Mouse (Mus musculus): ENCODE measurements at regions not wholly inside any gene's neighbourhood (a gene's known extent, or its start where the extent isn't known, plus 50 kb on each side); places are given as distances from the start of the nearest gene placed in this dataset.

- no peaks in the 10 kb centered on the region for H3K36me3 ChIP-seq
- H3K27me3 ChIP-seq = no peaks in the 10 kb centered on the region
- no peak for ATAC-seq (replicated peaks; ENCODE audit: insufficient number of reproducible peaks, insufficient read depth, low FRiP score, low read depth)
- no peak overlapping the region for H3K4me3 ChIP-seq
- WGBS = 16% methylated on average over 3 of the region's 3 CpGs
- no peaks in the 10 kb centered on the region for H3K9me3 ChIP-seq (replicated peaks)
- H3K4me1 ChIP-seq (replicated peaks) = peaks cover 17% of the 10 kb centered on the region
- no peak overlapping the region for H3K27ac ChIP-seq
- H3K4me2 ChIP-seq = no peak overlapping the region
- no peak overlapping the region for H3K9ac ChIP-seq
These were observed 345.9 kb downstream of the Pik3r1 start for GRCm38 (mm10) chr13:101422082-101422481.

DNA sequence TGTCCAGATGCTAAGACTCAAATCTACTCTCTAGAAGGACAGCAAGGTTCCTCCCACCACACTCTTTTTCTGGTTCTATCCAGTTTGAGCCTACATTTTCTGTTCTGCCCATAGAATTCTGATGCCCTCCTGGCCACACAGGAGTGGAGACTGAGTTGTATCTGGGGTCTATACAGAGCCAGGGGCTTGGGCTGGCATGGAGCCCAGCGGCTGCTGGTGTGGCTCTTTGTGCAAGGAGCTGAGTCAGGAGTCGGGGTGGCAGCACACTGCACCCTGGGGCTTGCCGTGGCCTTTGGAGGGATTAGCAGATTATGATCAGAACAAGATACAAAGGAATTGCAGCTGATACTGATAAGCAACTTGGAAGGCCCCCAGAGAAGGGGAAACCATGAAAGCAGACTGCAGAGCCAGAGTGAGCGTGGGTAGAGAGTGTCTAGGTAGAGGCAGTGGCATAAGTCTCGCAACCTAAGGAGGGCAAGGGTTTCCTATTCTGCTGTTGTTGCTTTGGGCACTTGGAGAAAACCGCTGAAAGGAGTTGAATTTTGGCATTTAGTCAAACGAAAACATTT, 348.5 kb downstream of the Pik3r1 start:
- no peaks in the 10 kb centered on the region for H3K9me3 ChIP-seq (replicated peaks)
- H3K27me3 ChIP-seq = no peaks in the 10 kb centered on the region
- no peak for ATAC-seq (replicated peaks; ENCODE audit: insufficient number of reproducible peaks, insufficient read depth, low FRiP score, low read depth)
- no peak overlapping the region for H3K27ac ChIP-seq
- no peak overlapping the region for H3K4me3 ChIP-seq
- no peaks in the 10 kb centered on the region for H3K36me3 ChIP-seq
- 71% methylated on average over 7 of the region's 7 CpGs for WGBS
- no peak overlapping the region for H3K9ac ChIP-seq
- H3K4me2 ChIP-seq = no peak overlapping the region
- peaks cover 17% of the 10 kb centered on the region for H3K4me1 ChIP-seq (replicated peaks)

- Histone ChIP-seq H3K27me3 (no peaks in the 10 kb centered on the region), H3K9ac (no peak overlapping the region), H3K9me3 (replicated peaks) (no peaks in the 10 kb centered on the region), H3K4me3 (no peak overlapping the region), H3K36me3 (no peaks in the 10 kb centered on the region), H3K4me2 (peak overlapping the region; percentile 13; the same call in 1 of the 2 replicates), H3K4me1 (replicated peaks) (peaks cover 17% of the 10 kb centered on the region), H3K27ac (peak overlapping the region; percentile 47; the same call in 1 of the 2 replicates)
- 34% methylated on average over 6 of the region's 6 CpGs for WGBS
- ATAC-seq (replicated peaks; ENCODE audit: insufficient number of reproducible peaks, insufficient read depth, low FRiP score, low read depth) = no peak
These were observed 349.7 kb downstream of the Pik3r1 start for GRCm38 (mm10) chr13:101418272-101418671.

DNA sequence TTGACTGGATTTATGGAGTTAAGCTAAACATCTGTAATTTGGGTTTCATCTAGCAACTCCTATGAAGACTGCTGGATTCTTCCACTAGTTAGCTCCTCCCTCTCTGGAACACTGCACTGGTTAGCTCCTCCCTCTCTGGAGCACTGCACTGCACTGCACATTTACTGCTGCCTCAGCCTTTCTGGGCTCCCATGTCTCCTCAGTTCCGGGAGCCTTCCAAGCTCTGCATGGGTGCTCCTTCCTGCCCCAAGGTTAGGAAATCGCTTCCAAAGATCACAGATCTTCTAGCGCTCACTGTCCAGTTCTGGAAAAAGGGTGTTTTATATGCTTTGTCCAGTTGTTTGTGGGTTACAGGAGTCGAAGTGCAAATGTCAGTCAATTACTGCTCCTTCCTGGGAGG, 359.1 kb downstream of the Pik3r1 start:
- no peak for ATAC-seq (replicated peaks; ENCODE audit: insufficient number of reproducible peaks, insufficient read depth, low FRiP score, low read depth)
- H3K4me1 ChIP-seq (replicated peaks) = no peaks in the 10 kb centered on the region
- H3K36me3 ChIP-seq = no peaks in the 10 kb centered on the region
- H3K9ac ChIP-seq = no peak overlapping the region
- no peak overlapping the region for H3K27ac ChIP-seq
- H3K27me3 ChIP-seq = no peaks in the 10 kb centered on the region
- 77% methylated on average over 4 of the region's 4 CpGs for WGBS
- H3K4me2 ChIP-seq = no peak overlapping the region
- H3K9me3 ChIP-seq (replicated peaks) = no peaks in the 10 kb centered on the region
- H3K4me3 ChIP-seq = no peak overlapping the region

GRCm38 (mm10) chr13:101407633-101408032, 360.4 kb downstream of the Pik3r1 start:
- ATAC-seq (replicated peaks; ENCODE audit: insufficient number of reproducible peaks, insufficient read depth, low FRiP score, low read depth) = no peak
- Histone ChIP-seq H3K27ac (no peak overlapping the region), H3K4me1 (replicated peaks) (no peaks in the 10 kb centered on the region), H3K4me3 (no peak overlapping the region), H3K9ac (no peak overlapping the region), H3K27me3 (no peaks in the 10 kb centered on the region), H3K36me3 (no peaks in the 10 kb centered on the region), H3K9me3 (replicated peaks) (no peaks in the 10 kb centered on the region), H3K4me2 (no peak overlapping the region)
- WGBS = 93% methylated on average over 1 of the region's 1 CpGs

GRCm38 (mm10) chr13:101373581-101374189, 394.3 kb downstream of the Pik3r1 start:
- Histone ChIP-seq H3K4me2 (no peak overlapping the region), H3K36me3 (no peaks in the 10 kb centered on the region), H3K9ac (no peak overlapping the region), H3K27me3 (no peaks in the 10 kb centered on the region), H3K9me3 (replicated peaks) (no peaks in the 10 kb centered on the region), H3K4me3 (no peak overlapping the region), H3K27ac (no peak overlapping the region), H3K4me1 (replicated peaks) (no peaks in the 10 kb centered on the region)
- 85% methylated on average over 5 of the region's 5 CpGs for WGBS
- no peak for ATAC-seq (replicated peaks; ENCODE audit: insufficient number of reproducible peaks, insufficient read depth, low FRiP score, low read depth)

DNA sequence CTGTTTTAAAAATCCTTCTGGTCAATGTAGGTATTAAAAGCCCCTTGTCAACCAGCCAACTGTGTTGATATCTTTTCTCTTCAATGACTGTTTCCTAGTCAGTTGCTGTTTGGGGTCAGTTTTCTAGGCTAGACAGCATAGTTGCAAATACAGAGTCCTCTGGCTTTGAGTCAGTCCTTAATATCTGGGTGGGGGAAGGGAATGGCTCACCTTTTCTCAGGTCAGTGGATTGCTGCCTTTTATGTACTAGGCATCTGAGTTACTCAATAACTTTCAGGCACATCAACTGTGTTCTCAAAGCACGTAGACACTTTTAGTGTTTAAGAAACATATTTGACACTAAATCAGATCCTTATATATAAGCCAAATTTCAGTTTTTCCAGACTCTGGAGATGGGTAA, 396.1 kb downstream of the Pik3r1 start:
- ATAC-seq (replicated peaks; ENCODE audit: insufficient number of reproducible peaks, insufficient read depth, low FRiP score, low read depth) = no peak
- 74% methylated on average over 1 of the region's 1 CpGs for WGBS
- Histone ChIP-seq H3K4me3 (no peak overlapping the region), H3K4me2 (no peak overlapping the region), H3K27me3 (no peaks in the 10 kb centered on the region), H3K9ac (no peak overlapping the region), H3K27ac (no peak overlapping the region), H3K9me3 (replicated peaks) (no peaks in the 10 kb centered on the region), H3K36me3 (no peaks in the 10 kb centered on the region), H3K4me1 (replicated peaks) (no peaks in the 10 kb centered on the region)

DNA sequence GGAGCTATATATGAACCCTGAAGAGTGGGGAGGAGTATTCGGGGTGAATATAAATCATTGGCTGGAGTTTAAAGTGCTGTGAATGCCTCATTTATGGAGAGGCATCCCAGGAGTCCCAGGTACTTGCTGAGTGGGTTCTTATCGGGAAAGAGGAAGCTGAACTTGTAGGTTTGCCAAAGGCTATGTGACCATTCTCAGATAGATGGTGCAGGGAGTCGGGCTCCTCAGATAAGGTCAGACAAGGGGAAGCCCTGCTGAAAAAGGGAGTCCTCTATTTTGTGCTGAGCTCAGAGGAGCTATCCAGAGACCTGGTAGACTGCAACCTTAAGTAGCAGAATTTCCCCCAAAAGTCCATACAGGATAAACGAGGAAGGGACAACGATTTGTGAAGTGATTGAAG, 399.8 kb downstream of the Pik3r1 start:
- no peak for ATAC-seq (replicated peaks; ENCODE audit: insufficient number of reproducible peaks, insufficient read depth, low FRiP score, low read depth)
- no peaks in the 10 kb centered on the region for H3K9me3 ChIP-seq (replicated peaks)
- H3K4me3 ChIP-seq = no peak overlapping the region
- H3K27me3 ChIP-seq = no peaks in the 10 kb centered on the region
- no peaks in the 10 kb centered on the region for H3K36me3 ChIP-seq
- WGBS = 58% methylated on average over 5 of the region's 5 CpGs
- no peaks in the 10 kb centered on the region for H3K4me1 ChIP-seq (replicated peaks)
- no peak overlapping the region for H3K4me2 ChIP-seq
- H3K27ac ChIP-seq = no peak overlapping the region
- no peak overlapping the region for H3K9ac ChIP-seq

DNA sequence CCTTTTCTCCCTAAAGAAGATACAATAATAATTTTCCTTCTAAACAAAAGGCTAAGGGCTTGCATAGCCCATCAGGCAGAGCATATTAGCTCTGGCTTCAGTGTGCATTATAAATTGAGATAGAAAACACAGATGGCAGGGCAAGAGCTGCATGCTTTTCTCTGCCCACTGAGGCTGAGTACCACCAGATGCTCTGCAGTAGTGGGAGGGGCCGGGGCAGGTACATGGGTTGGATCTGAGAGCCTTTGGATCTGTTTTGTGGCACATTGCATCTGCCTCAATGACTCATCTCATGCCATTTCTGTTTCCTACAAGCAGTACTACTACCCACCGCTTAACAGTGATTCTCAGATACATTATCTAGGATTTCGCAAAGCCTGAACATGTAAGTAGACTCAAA, 412.7 kb downstream of the Pik3r1 start:
- 90% methylated on average over 3 of the region's 3 CpGs for WGBS

DNA sequence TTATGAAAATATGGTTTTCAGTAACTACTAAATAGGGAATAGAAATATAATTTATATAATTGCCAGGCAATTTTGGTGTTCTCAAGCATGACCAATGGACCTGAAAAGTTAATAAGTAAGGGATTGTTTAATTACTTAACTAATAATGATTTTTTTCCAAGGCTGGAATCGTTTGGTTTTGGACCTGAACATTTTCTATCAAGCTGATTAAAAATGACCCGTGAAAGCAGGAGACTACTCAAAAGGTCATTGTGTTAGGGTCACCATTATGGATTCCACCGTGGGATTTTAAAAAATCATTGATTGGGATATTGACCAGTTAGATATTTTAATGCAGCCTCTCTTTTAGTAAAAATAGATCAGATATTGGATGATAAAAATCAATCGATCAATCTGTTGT, 416.9 kb downstream of the Pik3r1 start:
- Histone ChIP-seq H3K36me3 (no peaks in the 10 kb centered on the region), H3K4me1 (replicated peaks) (no peaks in the 10 kb centered on the region), H3K4me2 (no peak overlapping the region), H3K9me3 (replicated peaks) (no peaks in the 10 kb centered on the region), H3K9ac (no peak overlapping the region), H3K27ac (no peak overlapping the region), H3K27me3 (no peaks in the 10 kb centered on the region), H3K4me3 (no peak overlapping the region)
- WGBS = 81% methylated on average over 4 of the region's 4 CpGs
- no peak for ATAC-seq (replicated peaks; ENCODE audit: insufficient number of reproducible peaks, insufficient read depth, low FRiP score, low read depth)

More for the DNA sequence above, 412.7 kb downstream of the Pik3r1 start:
- H3K4me1 ChIP-seq (replicated peaks) = no peaks in the 10 kb centered on the region
- H3K9me3 ChIP-seq (replicated peaks) = no peaks in the 10 kb centered on the region
- H3K4me3 ChIP-seq = no peak overlapping the region
- ATAC-seq (replicated peaks; ENCODE audit: insufficient number of reproducible peaks, insufficient read depth, low FRiP score, low read depth) = no peak
- no peaks in the 10 kb centered on the region for H3K27me3 ChIP-seq
- no peak overlapping the region for H3K4me2 ChIP-seq
- H3K36me3 ChIP-seq = no peaks in the 10 kb centered on the region
- no peak overlapping the region for H3K9ac ChIP-seq
- no peak overlapping the region for H3K27ac ChIP-seq

GRCm38 (mm10) chr13:101349354-101349753, 418.7 kb downstream of the Pik3r1 start:
- Histone ChIP-seq H3K27me3 (no peaks in the 10 kb centered on the region), H3K27ac (no peak overlapping the region), H3K9me3 (replicated peaks) (no peaks in the 10 kb centered on the region), H3K4me2 (no peak overlapping the region), H3K4me3 (no peak overlapping the region), H3K36me3 (no peaks in the 10 kb centered on the region), H3K4me1 (replicated peaks) (no peaks in the 10 kb centered on the region), H3K9ac (no peak overlapping the region)
- WGBS = 82% methylated on average over 2 of the region's 2 CpGs
- no peak for ATAC-seq (replicated peaks; ENCODE audit: insufficient number of reproducible peaks, insufficient read depth, low FRiP score, low read depth)

DNA sequence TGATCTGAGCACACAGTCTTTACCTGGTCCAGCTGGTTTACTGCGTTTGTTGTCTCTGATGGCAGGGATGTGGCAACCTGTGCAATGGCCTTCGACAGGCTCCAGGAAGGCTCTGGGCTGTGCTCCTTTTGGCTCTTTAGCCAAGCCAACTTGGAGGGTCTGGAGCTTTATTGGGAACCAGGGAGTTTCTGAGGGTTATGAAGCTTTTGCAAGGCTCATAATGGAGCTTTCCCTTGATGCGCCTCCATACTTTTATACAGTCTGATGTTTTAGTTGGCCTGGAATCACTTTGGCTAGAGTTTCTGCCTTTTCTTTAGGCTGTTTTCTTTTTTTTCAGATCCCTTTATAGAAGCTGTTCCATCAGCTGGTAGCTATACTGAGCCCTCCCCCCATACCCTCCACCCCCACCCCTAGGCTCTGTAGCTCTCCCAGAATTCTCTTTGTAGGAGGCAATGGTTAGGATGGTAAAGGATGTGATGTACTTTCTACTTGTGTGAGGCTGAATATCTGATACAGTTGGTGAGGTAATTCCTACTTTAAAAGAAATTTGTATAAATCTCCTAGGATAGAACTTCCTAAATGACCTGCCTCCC, 429.6 kb downstream of the Pik3r1 start:
- ATAC-seq (replicated peaks; ENCODE audit: insufficient number of reproducible peaks, insufficient read depth, low FRiP score, low read depth) = no peak
- H3K4me3 ChIP-seq = no peak overlapping the region
- no peak overlapping the region for H3K4me2 ChIP-seq
- H3K27me3 ChIP-seq = no peaks in the 10 kb centered on the region
- no peak overlapping the region for H3K9ac ChIP-seq
- no peak overlapping the region for H3K27ac ChIP-seq
- H3K36me3 ChIP-seq = no peaks in the 10 kb centered on the region
- no peaks in the 10 kb centered on the region for H3K4me1 ChIP-seq (replicated peaks)
- no peaks in the 10 kb centered on the region for H3K9me3 ChIP-seq (replicated peaks)
- 71% methylated on average over 3 of the region's 3 CpGs for WGBS
